Mouse (Mus musculus): ENCODE results near the gene Fam228b. TPM values are rescaled to one million over a fixed set of nuclear protein-coding genes. Genes with fewer than 3 reads are reported as not detected.
"Not testable (repeated sequence)": the region's sequence is repeated elsewhere in the genome, so short reads cannot be mapped to it uniquely, and the experiment has no call there.

Fam228b gene
- 10 to 100 TPM in 2 of 4 experiments, 1 to 10 TPM in 2; 8.9 to 16.4 (median 10.8) TPM for total RNA-seq (2022)

DNA sequence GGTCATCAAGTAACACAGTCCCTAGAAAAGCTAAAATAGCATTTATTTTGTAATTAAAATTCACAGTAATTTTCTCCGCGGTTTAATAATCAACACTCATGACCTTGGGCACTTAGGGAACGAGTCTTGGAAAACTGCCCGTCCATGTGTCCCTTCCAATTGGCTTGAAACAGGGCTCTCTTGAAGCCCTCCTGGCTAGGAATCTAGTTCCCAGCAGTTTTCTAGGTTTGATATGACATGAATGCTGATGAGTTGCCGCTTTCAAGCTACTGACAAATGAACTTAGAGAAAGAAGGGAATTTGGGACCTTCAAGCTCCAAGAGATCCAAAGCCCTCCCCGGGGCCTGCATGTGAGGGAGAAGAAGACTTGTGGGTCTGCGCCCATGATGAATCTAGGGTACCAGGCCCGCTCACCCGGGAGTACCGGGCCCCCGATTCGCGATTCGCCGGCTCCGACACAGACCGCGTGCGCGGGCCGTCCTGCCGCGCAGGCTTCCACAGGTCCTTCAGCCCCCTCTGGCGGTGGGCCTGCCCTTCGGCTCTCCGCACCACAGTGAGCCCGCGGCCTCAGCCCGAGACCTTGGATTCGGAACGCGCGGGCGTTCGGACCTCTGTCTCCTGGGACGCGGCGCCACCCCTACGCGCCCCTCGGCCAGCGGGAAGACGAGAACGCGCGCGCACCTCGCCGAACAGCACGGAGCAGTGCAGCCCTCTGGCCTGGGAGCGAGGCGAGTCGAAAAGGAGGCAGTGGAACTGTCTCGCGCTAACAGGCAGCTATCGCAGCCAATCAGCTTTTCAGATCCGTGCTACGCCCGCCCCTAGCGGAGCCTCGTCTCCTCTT is at the start of gene Fam228b, which contains the start of gene Pfn4:
Fam228b (minus strand) TSS at position 776 of the 841 bp plus-strand sequence.
Pfn4 (plus strand) TSS at position 531 of the 841 bp plus-strand sequence.
- peak; percentile 89 to 90 for DNase-seq (ENCODE audit: low spot score in 2 of 2)

DNA sequence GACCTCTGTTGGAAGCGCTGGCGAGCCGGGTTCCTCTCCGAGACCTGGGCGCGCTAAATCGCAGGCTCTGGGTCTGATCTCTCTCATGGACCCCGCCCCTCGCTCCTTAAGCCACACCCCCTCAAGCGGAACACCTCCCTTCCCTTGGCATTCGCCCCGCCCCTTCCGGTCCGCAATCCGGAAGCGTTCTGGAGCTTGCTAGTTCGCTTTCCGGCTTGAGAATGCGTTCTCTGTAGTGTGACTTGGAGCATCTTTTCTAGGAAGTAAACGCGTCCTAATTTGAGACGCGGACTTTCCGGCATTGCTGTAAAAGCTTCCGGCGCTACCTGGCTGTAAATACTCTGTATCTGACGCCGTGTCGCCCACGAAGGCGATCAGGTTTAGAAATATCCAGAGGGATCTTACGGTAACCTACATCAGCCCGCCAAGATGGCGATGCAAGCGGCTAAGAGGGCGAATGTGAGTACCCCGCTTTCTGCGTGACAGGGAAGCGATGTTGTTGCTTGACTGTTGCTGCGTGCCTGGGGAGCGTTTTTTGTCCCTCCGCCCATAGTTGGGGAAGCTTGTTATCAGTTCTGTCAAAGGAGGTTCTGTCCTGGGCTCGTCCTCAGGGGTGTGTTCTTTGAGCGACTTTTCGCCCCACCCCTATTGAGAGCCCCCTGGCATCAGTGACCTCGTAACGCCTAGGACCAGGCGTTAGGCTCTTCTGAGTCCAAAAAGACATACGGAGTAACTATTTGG is 48.5 kb upstream of the Fam228b start, which contains the start of gene Sf3b6:
Sf3b6 (plus strand) TSS at position 184 of the 741 bp plus-strand sequence.
- peak; percentile 96 to 97 for DNase-seq (ENCODE audit: low spot score in 2 of 2)

GRCm38 (mm10) chr12:4816680-4817360 is 47.8 kb upstream of the Fam228b start:
- no peak for DNase-seq (ENCODE audit: low spot score in 2 of 2)

DNA sequence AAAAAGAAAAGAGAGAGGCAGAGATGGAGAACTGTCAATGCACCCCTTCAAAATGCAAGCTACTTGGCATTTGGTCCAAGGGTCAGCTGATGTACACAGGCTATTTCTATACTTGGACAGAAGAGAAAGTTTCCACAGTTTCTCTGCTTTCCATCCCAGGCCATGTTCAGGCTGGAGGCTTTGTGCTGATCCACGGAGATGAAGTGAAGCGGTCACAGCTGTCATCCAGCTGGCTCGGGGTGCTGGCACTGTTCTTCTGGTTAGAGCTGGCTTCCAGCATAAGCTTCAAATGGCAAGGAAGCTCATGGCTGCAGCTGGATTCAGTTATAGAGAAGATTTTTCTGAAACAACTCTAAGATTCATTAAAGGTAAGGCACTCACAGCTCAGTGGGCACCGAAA is 44.6 kb upstream of the Fam228b start:
- no peak for DNase-seq (ENCODE audit: low spot score in 2 of 2)

GRCm38 (mm10) chr12:4811705-4812104 is 42.6 kb upstream of the Fam228b start:
- DNase-seq (ENCODE audit: low spot score in 2 of 2), result no peak

GRCm38 (mm10) chr12:4811036-4811435 is 42.0 kb upstream of the Fam228b start:
- DNase-seq (ENCODE audit: low spot score in 2 of 2), result no peak

GRCm38 (mm10) chr12:4797471-4797870 is 28.4 kb upstream of the Fam228b start:
- not testable (repeated sequence) for DNase-seq (ENCODE audit: low spot score in 2 of 2)

DNA sequence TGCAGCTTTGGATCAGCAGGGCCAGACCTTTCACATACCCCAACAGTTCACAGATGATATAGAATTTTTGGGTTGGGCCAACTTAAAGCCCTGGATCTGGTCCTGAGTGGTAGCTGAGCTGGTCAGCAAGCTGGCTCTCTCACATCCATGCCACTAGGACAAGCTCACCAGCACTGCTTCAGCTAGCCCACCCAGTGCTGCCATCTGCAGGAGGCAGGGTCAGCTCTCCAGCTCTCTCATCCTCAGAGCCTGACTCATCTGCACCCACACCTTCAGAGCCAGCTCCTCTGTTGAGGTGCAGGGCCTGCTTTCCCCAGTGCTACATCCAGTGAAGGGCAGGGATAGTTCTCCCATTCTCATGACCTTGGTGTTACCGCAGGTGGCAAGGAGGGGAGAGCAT is 24.7 kb upstream of the Fam228b start:
- no peak for DNase-seq (ENCODE audit: low spot score in 2 of 2)

DNA sequence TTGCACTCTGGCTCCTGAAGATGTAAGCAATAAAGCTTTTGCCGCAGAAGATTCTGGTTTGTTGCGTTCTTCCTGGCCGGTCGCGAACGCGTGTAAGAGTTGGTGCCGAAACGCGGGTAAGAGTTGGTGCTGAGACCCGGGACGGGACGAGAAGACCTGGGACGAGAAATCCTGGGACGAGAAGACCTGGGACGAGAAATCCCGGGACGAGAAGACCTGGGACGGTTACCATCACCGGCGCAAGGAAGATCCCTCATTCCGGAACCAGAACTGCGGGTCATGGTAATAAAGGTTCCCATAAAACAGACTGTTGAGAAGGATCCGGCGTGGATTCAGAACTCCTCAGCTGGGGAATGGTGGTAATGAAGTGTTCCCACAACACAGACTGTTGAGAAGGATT is 19.1 kb upstream of the Fam228b start:
- DNase-seq (ENCODE audit: low spot score in 2 of 2), result not testable (repeated sequence)

GRCm38 (mm10) chr12:4784466-4784865 is 15.4 kb upstream of the Fam228b start:
- DNase-seq (ENCODE audit: low spot score in 2 of 2), result no peak

GRCm38 (mm10) chr12:4783598-4783997 is 14.5 kb upstream of the Fam228b start:
- no peak for DNase-seq (ENCODE audit: low spot score in 2 of 2)

DNA sequence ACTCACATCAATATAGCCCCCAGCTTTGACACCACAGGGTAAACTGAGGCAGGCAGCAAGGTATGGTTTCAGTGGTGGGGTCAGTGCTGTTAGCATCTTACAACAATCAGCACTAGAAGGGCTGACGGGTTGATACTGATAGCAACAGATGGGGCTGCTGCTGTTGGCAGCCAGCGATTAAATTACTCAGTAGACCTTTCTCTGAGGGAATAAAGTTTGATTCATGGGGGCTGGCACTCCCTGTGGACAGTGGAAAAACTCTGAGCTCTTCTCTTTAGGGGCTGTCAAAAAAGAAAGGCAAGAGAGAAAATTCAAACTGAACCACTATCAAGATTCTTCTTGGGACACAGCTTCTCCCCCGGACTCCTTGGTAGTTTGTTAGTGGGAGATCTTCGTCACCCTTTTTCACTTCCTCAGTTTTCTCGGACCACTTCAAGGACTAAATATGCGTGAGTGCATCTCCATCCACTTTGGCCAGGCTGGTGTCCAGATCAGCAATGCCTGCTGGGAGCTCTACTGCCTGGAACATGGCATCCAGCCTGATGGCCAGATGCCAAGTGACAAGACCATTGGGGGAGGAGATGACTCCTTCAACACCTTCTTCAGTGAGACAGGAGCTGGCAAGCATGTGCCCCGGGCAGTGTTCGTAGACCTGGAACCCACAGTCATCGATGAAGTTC is 12.8 kb upstream of the Fam228b start:
- DNase-seq (ENCODE audit: low spot score in 2 of 2), result not testable (repeated sequence)

DNA sequence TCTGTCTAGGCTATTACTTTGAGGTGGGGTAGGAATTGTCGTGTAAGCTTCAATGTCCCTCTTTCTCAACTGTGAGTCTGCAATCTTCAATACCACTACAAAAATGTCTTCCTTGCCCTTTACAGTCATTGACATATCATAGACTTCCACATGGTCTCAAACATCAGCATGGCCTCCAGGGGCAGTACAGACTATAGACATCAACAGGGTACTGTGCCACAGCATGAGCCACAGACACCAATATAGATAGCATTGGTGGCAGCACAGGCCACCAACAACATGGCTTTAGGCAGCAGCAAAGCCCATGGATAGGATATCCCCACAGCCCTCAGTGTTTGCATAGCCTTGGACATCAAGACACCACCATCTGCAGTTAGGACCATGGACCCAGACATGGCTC is 12.2 kb upstream of the Fam228b start:
- no peak for DNase-seq (ENCODE audit: low spot score in 2 of 2)

- no peak for DNase-seq (ENCODE audit: low spot score in 2 of 2)
Observed at GRCm38 (mm10) chr12:4780245-4780644, 11.2 kb upstream of the Fam228b start.

- no peak for DNase-seq (ENCODE audit: low spot score in 2 of 2)
Observed at GRCm38 (mm10) chr12:4777734-4778133, 8.7 kb upstream of the Fam228b start.

DNA sequence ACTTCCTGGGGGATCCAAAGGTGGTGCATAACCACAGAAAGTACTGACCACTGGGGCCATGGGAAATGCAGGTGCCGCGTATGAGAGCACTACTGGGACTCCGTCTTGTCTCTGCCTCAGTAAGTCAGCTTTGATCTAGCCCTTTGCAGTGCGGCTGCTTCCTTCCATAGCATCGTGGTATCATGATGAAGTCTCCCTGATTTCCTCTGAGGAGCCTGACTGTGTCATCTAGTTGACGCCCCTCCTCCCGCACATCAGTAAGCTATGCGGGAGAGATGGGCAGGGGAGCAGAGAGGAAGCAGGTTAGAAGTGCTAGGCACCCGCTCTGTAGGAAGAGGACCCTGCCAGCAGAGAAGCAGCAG is 6.5 kb upstream of the Fam228b start:
- DNase-seq (ENCODE audit: low spot score in 2 of 2), result no peak

DNA sequence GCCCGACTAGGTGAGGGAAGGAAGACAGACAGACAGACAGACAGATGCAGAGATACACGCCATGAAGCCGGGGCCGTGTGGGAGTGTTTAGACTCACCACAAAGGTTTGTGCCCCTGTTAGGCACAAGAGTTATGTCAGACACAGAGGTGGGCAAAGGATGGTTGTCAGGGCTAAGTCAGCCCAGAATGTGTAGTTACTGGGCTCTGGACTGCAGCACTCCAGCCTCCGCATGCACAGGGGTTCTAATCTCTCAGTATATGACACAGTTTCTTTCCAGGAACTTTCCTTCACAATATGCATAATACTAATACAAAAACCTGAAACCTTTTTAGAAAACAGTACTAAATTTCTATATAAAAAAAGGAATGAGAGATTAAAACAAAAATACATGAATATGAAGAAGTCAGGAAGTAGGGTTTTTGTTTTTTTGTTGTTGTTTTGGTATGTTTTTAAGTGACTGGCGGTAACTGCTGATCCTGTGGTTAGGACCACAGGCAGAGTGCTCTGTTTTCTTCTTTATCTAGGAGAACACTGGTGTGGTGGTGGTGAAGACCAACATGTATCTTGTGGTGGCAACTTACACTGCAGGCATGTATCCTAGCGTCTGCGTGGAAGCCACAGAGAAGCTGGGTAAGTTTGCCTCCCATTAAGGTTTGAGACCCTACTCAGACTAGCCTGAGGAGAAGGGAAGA is 6.0 kb upstream of the Fam228b start:
- no peak for DNase-seq (ENCODE audit: low spot score in 2 of 2)

GRCm38 (mm10) chr12:4769333-4769723 is 261 bp upstream of the Fam228b start:
- DNase-seq (ENCODE audit: low spot score in 2 of 2), result no peak

- no peak for DNase-seq (ENCODE audit: low spot score in 2 of 2)
Observed at GRCm38 (mm10) chr12:4757060-4757459, 12.0 kb downstream of the Fam228b start.

DNA sequence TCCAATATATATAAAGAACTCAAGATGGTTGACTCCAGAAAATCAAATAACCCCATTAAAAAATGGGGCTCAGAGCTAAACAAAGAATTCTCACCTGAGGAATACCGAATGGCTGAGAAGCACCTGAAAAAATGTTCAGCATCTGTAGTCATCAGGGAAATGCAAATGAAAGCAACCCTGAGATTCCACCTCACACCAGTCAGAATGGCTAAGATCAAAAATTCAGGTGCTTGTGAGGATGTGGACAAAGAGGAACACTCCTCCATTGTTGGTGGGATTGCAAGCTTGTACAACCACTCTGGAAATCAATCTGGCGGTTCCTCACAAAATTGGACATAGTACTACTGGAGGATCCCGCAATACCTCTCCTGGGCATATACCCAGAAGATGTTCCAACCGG is 14.6 kb downstream of the Fam228b start:
- DNase-seq (ENCODE audit: low spot score in 2 of 2), result not testable (repeated sequence)

DNA sequence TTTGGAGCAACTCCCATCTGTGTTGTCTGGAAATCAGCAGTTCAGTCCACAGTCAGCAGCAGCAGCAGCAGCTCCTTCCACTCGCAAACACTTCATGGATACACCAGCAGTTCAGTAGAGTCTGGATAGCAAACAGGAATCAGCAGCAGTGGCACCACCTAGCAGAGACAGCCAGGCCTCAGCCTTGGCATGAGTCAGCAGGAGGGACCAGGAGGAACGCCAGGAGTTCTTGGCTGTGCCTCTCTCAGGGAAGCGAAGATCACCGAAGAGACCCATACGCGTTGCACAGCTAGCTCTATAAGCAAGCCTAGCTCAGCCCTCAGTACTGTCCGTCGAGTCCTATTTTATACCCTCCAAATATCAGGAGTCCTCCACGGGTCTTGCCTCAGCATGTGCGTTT is 24.6 kb downstream of the Fam228b start:
- peak; percentile 13 to 46 for DNase-seq (ENCODE audit: low spot score in 2 of 2)

Data from gastrocnemius, adult 8-10 months (tissue).